8 mouse cellular contexts compared by ENCODE assay signal in genomic region chr19:10949112-10949511, GRCm38 (mm10). TPM values are rescaled to one million over a fixed set of nuclear protein-coding genes. Genes with fewer than 3 reads are reported as not detected.
DNase-seq lines count a peak whose midpoint lies in the region; ATAC-seq lines count a peak whose summit lies in the region.

Gene Ccdc86, minus strand, starts transcription at chr19:10949266.

- under 1% methylated on average over 30 of the region's 30 CpGs for WGBS in forebrain, embryonic 14.5 days
- WGBS in neural tube, embryonic 15.5 days, result under 1% methylated on average over 30 of the region's 30 CpGs

- peak; percentile 99 for ATAC-seq in forebrain, embryonic 14.5 days
- peak; percentile 98 for ATAC-seq in neural tube, embryonic 15.5 days (ENCODE audit: low FRiP score)

- H3K4me3 ChIP-seq in forebrain, embryonic 14.5 days (ENCODE audit: low read depth, low read length), result peak within 1 kb of the TSS; percentile 55
- H3K4me3 ChIP-seq in neural tube, embryonic 15.5 days (replicated peaks), result peak within 1 kb of the TSS; percentile 61

- H3K36me3 ChIP-seq in forebrain, embryonic 14.5 days (ENCODE audit: control insufficient read depth, insufficient read depth, low read length), result peaks cover 12% of the 10 kb centered on the region
- H3K36me3 ChIP-seq in neural tube, embryonic 15.5 days, result peaks cover 16% of the 10 kb centered on the region

- peak within 1 kb of the TSS; percentile 98 for H3K4me2 ChIP-seq in forebrain, embryonic 14.5 days (ENCODE audit: low read length)
- H3K4me2 ChIP-seq in neural tube, embryonic 15.5 days, result peak within 1 kb of the TSS; percentile 98

- intact Hi-C loops in heart, postnatal 14 days (cut with DNase I), result loop anchor here (5.0 kb wide), 1 partner anchor 52 kb away; the partner anchor contains the start of gene Prpf19

- H3K4me1 ChIP-seq in forebrain, embryonic 14.5 days (ENCODE audit: control insufficient read depth, insufficient read depth, low read length), result peaks cover 19% of the 10 kb centered on the region
- peaks cover 30% of the 10 kb centered on the region for H3K4me1 ChIP-seq in neural tube, embryonic 15.5 days

- 0 out of 2 replicates have a peak within 1 kb of the TSS, but pooled peaks have one; percentile 39 for H3K27ac ChIP-seq in forebrain, embryonic 14.5 days (ENCODE audit: low read depth, low read length)
- H3K27ac ChIP-seq in neural tube, embryonic 15.5 days (replicated peaks), result peak within 1 kb of the TSS; percentile 54

- DNase-seq in ES-CJ7 (ENCODE audit: low read depth, low spot score), result peak; percentile 99
- peak; percentile 92 for DNase-seq in cerebellum, adult 11 months
- peak; percentile 100 for DNase-seq in forebrain, embryonic 14.5 days (ENCODE audit: low spot score)
- peak; percentile 92 to 97 for DNase-seq in heart, postnatal 14 days
- DNase-seq in layer of hippocampus, adult 11-12 months (ENCODE audit: low spot score), result peak; percentile 96
- peak; percentile 96 to 97 for DNase-seq in lung, adult 18-20 months
- peak; percentile 96 for DNase-seq in testis, postnatal 14 days (ENCODE audit: low spot score)

- H3K9ac ChIP-seq in forebrain, embryonic 14.5 days (ENCODE audit: low read length), result peak within 1 kb of the TSS; percentile 76
- peak within 1 kb of the TSS; percentile 84 for H3K9ac ChIP-seq in neural tube, embryonic 15.5 days (replicated peaks)

- H3K9me3 ChIP-seq in forebrain, embryonic 14.5 days (replicated peaks; ENCODE audit: control insufficient read depth, low read length), result no peaks in the 10 kb centered on the region
- no peaks in the 10 kb centered on the region for H3K9me3 ChIP-seq in neural tube, embryonic 15.5 days (replicated peaks)

- no peaks in the 10 kb centered on the region for H3K27me3 ChIP-seq in forebrain, embryonic 14.5 days (replicated peaks; ENCODE audit: control insufficient read depth, insufficient read depth, low read length)
- H3K27me3 ChIP-seq in neural tube, embryonic 15.5 days (replicated peaks), result no peaks in the 10 kb centered on the region; the same call in 1 of the 2 replicates

RNA-seq across cellular contexts. Expression of gene Ccdc86, which starts in this region (rescaled TPM):
- polyA plus RNA-seq in forebrain, embryonic 14.5 days (2014; fragmentation: Nextera tagmentation; extraction: Ambion mirVana), result 12.1 and 15.0 TPM in 2 replicates
- total RNA-seq in heart, postnatal 14 days (2021), result 1 to 10 TPM; 5.3 to 6.4 TPM
- polyA plus RNA-seq in neural tube, embryonic 15.5 days (2015; fragmentation: Nextera tagmentation; extraction: Ambion mirVana), result 12.7 and 16.9 TPM in 2 replicates

Comparison
In these comparisons a context has a peak if more than half of its experiments do, and no peak if none do; other contexts are left out.
1. Peak in every context shown above with its lines: DNase-seq, ATAC-seq, H3K4me3 ChIP-seq and H3K27ac ChIP-seq.